Mouse (Mus musculus): Measurements from ENCODE around the gene Nav2.

DNA sequence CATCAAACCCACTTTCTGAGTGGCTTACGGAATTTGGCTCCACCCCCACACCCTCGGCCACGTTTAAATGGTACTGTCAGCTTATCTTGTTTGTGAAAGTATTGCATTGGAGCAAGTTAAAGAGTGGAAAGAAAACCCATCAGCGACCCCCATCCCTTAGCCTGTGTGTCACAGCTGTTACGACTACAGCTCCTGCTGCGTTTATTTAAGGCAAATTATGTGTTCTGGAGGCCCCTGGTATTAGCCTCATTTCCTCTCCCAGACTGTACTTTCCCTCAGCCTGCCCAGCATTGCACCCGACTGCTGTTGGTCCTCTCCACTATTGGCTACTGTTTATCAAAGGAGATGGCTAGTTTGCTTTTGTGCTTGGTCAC is 569.4 kb downstream of the Nav2 start:
- TF ChIP-seq POLR2A (IDR thresholded peaks at IDR 0.05; ENCODE audit: extremely low read depth, insufficient read depth, low read length) (no peak), CTCF (IDR thresholded peaks at IDR 0.05; ENCODE audit: extremely low read depth, insufficient read depth, low read length) (no peak)

Data from cortical plate, adult 2 months (tissue).